Mouse (Mus musculus) erythroblast, embryonic 14.5 days (primary cell): ENCODE measurements around the gene Calhm6.

Experiments used
- GATA1 ChIP-seq: IDR thresholded peaks from 2 replicates; pipeline ENCODE4 v1.6.1; 2012; ENCODE audit warnings: low read length, inconsistent platforms, mixed read lengths
- TAL1 ChIP-seq: IDR thresholded peaks from 3 replicates; pipeline ENCODE4 v1.6.1; 2012; ENCODE audit warnings: low read length, inconsistent platforms, mixed read lengths

DNA sequence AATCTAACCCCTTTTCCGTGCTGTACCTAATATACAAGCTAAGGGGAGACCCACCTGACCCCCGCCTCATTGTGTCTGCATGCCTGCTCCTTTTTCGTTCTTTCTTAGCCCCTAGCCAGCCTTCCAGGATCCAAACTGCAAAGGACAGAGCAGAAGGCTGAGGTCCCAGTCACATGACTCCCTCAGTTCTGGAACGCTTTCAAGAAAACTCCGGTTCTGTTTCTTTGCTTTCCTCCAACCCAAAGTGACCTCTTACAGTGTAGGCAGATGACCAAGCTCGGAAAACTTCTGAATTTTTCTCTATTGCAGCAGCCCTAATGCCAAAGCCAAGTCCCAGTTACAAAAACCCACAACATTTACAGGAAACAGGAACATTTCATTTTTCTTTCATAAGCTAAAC lies 607 bp upstream of the Calhm6 start:
- no peak for TF ChIP-seq GATA1
- TF ChIP-seq TAL1: no peak
